Mouse (Mus musculus) brain, embryonic 14.5 days (tissue): ENCODE results near the gene Ctdsp1.

Source experiments
- CTCF ChIP-seq: fragments of 200-500 bp; IDR thresholded peaks from 2 replicates; pipeline ENCODE4 v1.5.1; 2012; ENCODE audit warnings: inconsistent platforms, mild to moderate bottlenecking, moderate library complexity, borderline replicate concordance; ENCODE audit not compliant: insufficient read depth, insufficient read length; ENCODE audit errors: extremely low read depth
- POLR2A ChIP-seq: fragments of 200-500 bp; IDR thresholded peaks from 2 replicates; pipeline ENCODE4 v1.6.1; 2012; ENCODE audit warnings: mild to moderate bottlenecking, inconsistent platforms, borderline replicate concordance; ENCODE audit not compliant: poor library complexity, insufficient read depth, insufficient read length, severe bottlenecking; ENCODE audit errors: extremely low read depth

DNA sequence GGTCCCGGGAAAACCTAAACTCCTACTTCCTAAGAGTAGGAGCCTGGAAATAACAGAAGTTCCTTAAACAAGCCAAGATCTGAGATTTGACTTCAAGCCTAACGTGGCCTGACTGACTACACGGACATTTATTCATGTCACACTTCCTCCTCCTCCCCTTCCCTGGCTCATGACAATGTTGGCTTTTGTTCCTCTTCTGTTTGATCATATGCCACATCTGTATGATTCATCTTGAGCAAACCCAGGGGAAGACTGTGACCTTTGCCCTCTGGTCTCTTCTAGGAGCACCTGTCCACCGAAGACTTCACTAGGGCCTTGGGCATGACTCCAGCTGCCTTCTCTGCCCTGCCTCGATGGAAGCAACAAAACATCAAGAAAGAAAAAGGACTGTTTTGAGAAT, 43.3 kb downstream of the Ctdsp1 start:
- no peak for TF ChIP-seq CTCF
- no peak for TF ChIP-seq POLR2A
